Mouse (Mus musculus) Patski (cell line): ENCODE measurements at regions not wholly inside any gene's neighbourhood (a gene's known extent, or its start where the extent isn't known, plus 50 kb on each side); places are given as distances from the start of the nearest gene placed in this dataset.

Experiments
- ATAC-seq: fragments of 100-300 bp; one replicate; pipeline ENCODE4 v1.8.0; 2021
- CTCF ChIA-PET: fragments of 350-600 bp; sonication (Branson Sonifier 250); formaldehyde crosslinking; loops from one replicate; lab custom pipeline; 2022; ENCODE audit warnings: inconsistent platforms; lab: Charles Lee
- POLR2A ChIA-PET: fragments of 350-600 bp; sonication (Branson Sonifier 250); formaldehyde crosslinking; loops from one replicate; lab custom pipeline; 2022; ENCODE audit warnings: antibody characterized with exemption, inconsistent platforms; lab: Charles Lee
- DNase-seq: peaks from one replicate; pipeline ENCODE4 v3.0.0-alpha.2; 2011; ENCODE audit warnings: low read depth, low spot score
- H3K27me3 ChIP-seq: fragments of 371-371 bp; one replicate; pipeline ENCODE4 v1.5.1; 2021
- CTCF ChIP-seq: fragments of 100-300 bp; IDR thresholded peaks from one replicate; pipeline ENCODE4 v1.5.1; 2021
- in situ Hi-C: fragments of 300-500 bp; cut with MboI; formaldehyde crosslinking; loops from 3 replicates; pipeline ENCODE4 v1.11.1; 2018; ENCODE audit warnings: low pct_unique_long_range_greater_than_20kb, mixed read lengths

DNA sequence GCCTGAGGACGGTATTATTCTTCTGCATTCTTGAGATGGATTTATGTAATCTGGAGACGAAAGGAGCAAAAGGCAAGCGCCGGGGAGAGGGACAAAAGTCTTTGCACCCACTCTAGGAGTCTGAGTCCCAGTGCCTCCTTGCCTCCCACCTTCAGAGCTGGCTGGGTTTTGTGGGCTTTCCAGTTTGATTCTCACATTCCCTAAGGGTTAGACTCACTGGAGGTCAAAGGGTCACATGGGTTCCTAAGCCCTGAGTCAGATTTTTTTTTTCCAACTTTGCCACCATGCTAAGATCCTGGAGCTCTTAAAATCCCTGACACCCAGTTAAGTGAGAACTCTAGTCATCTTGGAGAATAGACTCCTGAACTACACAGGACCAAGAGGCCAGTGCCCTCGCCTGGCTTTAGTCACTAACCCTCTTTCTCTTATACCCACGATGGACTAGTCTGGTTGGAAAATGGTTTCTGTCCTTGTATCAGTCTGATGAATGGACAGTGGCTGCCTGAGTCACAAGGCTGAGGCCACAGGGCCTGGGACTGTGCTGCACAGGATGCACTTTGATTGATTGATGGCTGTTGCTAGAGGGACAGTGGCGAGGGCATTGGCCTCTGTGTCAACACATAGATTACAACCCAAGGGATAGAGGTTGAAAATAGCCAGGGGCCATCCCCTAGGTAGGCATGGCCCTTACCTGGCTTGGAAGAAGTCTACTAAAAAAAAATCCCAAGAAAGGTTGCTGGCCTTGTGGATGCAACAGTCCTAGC lies 161.9 kb downstream of the Rab11fip4 start:
- ChIA-PET POLR2A (interaction anchor here (0.8 to 1.3 kb wide), 2 partner anchors 16 to 18 kb away, joined by 3 read pairs; no protein-coding TSS in a partner anchor), CTCF (interaction anchor here (1.0 to 1.1 kb wide), 2 partner anchors 15 to 167 kb away, joined by 3 read pairs; no protein-coding TSS in a partner anchor)
- in situ Hi-C loops: no loop called here
- peak; percentile 57 for ATAC-seq
- no peaks in the 10 kb centered on the region for H3K27me3 ChIP-seq
- no peak for DNase-seq
- no peak for TF ChIP-seq CTCF

GRCm38 (mm10) chr11:79751751-79752716 lies 161.0 kb downstream of the Rab11fip4 start:
- ATAC-seq: no peak

DNA sequence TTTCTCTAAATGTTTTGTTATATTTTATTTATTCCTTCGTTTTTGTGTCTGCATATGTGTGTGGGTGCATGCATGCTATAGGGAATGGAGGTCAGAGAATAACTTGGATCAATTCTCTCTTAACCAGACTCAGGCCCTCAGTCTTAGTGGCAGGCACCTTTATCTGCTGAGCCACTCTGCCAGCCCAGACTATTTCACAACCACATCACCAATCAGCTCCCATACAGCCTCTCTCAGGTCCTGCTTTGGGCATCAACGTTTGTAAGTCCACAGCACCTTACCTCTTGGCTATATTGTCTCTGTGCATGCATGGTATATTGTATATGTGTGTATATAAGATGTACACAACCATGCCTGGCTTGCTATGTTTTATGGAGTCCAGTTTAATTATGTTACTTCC lies 159.9 kb downstream of the Rab11fip4 start:
- ChIA-PET CTCF (interaction anchor here (1.1 to 1.2 kb wide), 2 partner anchors 12 to 169 kb away, joined by 3 to 4 read pairs; no protein-coding TSS in a partner anchor), POLR2A (interaction anchor here (0.7 kb wide), 1 partner anchor 80 kb away, joined by 3 read pairs; no protein-coding TSS in a partner anchor)

More at GRCm38 (mm10) chr11:79751751-79752716, 161.0 kb downstream of the Rab11fip4 start:
- POLR2A ChIA-PET: interaction anchor here (0.8 to 1.3 kb wide), 2 partner anchors 15 to 19 kb away, joined by 3 read pairs; no protein-coding TSS in a partner anchor
- H3K27me3 ChIP-seq: no peaks in the 10 kb centered on the region
- no peak for DNase-seq
- CTCF ChIA-PET: interaction anchor here (1.0 to 1.2 kb wide), 3 partner anchors 11 to 168 kb away, joined by 3 to 4 read pairs (median 3); no protein-coding TSS in a partner anchor
- no peak for TF ChIP-seq CTCF
- in situ Hi-C loops: no loop called here

GRCm38 (mm10) chr11:79749755-79750434 lies 158.9 kb downstream of the Rab11fip4 start:
- ChIA-PET CTCF (no interaction called here), POLR2A (interaction anchor here (1.1 kb wide), 1 partner anchor 9 kb away, joined by 4 read pairs; no protein-coding TSS in a partner anchor)
- in situ Hi-C loops: no loop called here
- DNase-seq: no peak
- H3K27me3 ChIP-seq: no peaks in the 10 kb centered on the region
- no peak for ATAC-seq
- no peak for TF ChIP-seq CTCF

More for the DNA sequence above, 159.9 kb downstream of the Rab11fip4 start:
- no peak for ATAC-seq
- H3K27me3 ChIP-seq: no peaks in the 10 kb centered on the region
- in situ Hi-C loops: no loop called here
- DNase-seq: no peak
- TF ChIP-seq CTCF: no peak

DNA sequence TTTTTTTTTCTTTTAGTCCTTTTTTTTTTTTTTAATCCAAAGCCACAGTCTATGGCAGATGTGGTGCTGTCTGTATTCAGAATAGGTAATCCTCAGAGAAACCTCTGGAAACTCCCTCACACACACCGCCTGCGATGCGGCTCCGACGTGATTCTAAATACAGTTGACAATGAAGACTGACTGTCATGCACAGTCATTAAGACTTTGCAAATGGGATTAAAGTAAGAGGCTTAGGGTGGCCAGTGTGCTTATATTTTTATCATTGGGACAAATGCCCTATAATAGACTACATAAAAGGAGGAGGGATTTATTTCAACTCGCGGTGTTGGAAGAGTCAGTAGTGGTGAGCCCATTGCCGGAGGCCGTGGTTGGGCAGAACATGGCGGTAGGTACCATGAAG lies 158.1 kb downstream of the Rab11fip4 start:
- ChIA-PET CTCF (no interaction called here), POLR2A (interaction anchor here (0.6 kb wide), 1 partner anchor 12 kb away, joined by 3 read pairs; no protein-coding TSS in a partner anchor)
- no peak for ATAC-seq
- no peak for TF ChIP-seq CTCF
- DNase-seq: no peak
- in situ Hi-C loops: no loop called here
- no peaks in the 10 kb centered on the region for H3K27me3 ChIP-seq

DNA sequence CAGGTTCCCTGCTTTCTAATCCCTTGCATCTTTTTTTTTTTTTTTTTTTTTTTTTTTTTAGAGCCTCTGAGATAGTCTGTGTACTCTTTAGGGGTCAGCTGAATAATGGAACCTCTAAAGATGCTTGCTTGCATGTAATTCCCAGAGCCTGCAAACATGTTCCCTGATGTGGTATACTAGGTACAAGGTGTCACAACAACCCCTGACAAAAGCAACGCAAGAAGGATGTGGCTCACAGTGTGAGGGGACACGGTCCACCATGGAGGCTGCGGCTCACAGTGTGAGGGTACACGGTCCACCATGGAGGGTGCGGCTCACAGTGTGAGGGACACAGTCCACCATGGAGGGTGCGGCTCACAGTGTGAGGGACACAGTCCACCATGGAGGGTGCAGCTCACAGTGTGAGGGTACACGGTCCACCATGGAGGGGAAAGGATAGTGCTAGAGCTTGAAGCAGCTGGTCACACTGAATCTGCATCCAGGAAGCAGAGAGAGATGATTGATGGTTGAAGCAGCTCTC lies 157.7 kb downstream of the Rab11fip4 start:
- POLR2A ChIA-PET: interaction anchor here (0.6 kb wide), 1 partner anchor 11 kb away, joined by 3 read pairs; no protein-coding TSS in a partner anchor
- CTCF ChIA-PET: no interaction called here
- in situ Hi-C loops: no loop called here
- TF ChIP-seq CTCF: no peak
- no peak for DNase-seq
- no peaks in the 10 kb centered on the region for H3K27me3 ChIP-seq
- no peak for ATAC-seq

- TF ChIP-seq CTCF: no peak
- no peaks in the 10 kb centered on the region for H3K27me3 ChIP-seq
- POLR2A ChIA-PET: no interaction called here
- CTCF ChIA-PET: no interaction called here
- in situ Hi-C loops: no loop called here
- no peak for ATAC-seq
- DNase-seq: no peak
These were observed 156.8 kb downstream of the Rab11fip4 start for GRCm38 (mm10) chr11:79747801-79748200.
